Mouse (Mus musculus) lung, postnatal 14 days (tissue): ENCODE data around the gene Srprb.
"Not testable (repeated sequence)": the region's sequence is repeated elsewhere in the genome, so short reads cannot be mapped to it uniquely, and the experiment has no call there.

Experiments
- DNase-seq: peaks from one replicate; pipeline ENCODE4 v3.0.0; 2021

Srprb gene

DNA sequence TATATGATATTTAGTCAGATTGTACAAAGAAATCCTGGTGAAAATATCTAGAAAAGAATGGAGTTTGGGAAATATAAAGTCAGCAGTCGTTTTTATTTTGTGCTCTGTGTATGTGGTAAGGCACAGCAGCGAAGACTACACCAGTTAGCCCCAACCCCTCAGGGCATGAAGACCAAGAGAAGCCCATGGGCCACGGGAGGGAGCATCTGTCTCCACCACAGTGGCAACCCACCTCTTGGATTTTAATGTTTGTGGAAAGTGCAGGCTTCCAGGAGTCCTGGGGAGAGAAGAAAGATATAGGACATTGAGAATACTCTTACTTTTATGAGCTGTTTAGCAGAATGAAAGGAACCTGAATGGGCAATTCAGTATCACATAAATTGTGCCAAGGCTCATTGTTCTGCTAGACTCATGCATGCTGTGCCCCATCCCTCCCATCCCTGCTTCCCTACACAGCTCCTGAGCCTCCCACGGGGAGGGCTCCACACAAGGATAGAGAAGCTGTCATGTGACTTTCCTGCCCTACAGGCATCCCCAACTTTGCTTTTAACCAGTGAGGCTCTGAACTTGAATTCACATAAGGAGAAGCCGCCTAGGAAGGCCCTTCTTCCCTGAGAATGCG lies 7.0 kb upstream of the Srprb start:
- no peak for DNase-seq

DNA sequence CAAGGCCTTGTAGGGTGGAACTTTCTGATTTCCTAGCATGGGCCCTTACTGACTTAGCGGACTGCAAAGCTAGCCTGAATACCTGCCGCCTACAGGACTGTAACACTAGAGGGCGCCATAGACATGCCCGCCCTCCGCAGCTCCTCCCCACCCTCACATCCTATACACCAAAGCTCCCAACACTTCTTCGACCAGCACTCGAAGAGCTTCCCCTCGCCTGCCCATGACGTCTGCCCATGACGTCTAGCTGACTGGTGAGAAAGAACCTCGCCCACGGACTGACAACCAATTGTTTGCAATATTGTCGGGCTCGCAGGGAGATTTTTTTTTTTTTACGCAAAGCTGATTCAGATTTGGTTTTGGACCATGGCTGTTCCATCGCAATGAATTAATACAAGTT lies 5.9 kb upstream of the Srprb start:
- DNase-seq = peak; percentile 73

DNA sequence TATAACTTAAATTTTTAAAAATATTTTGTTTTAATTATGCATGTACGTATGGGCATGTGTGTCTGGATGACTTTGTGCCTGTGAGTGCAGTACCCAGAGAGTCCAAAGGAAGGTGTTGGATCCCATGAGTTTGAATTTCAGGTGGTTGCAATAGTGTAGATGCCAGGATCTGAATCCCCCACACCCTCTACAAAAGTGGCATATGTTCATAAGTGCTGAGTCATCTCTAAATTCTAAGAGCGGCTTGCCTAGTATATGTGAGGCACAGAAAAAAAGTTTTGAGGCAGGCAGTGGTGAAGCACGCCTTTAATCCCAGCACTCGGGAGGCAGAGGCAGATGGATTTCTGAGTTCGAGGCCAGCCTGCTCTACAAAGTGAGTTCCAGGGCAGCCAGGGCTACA lies 3.8 kb upstream of the Srprb start:
- DNase-seq = no peak

GRCm38 (mm10) chr9:103188416-103188815 lies 13.5 kb downstream of the Srprb start:
- DNase-seq = no peak

DNA sequence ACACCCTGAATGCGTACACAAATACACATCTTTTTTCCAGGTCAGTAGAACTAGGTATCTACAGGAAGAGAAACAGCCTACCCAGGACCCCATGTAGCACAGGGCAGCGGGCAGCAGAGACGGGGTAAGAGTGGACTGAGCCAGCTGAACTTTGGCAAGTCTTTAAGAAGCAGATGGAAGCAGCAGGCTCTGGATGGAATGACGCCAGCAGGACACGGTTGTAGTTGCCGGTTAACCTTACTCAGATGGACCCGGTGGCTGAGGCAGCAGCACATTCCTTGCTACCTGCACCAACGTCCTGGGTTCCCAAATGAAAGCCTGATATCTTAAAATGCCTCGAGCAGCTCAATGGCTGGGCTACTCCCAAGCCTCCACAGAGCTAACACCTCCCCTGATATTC lies 15.2 kb downstream of the Srprb start:
- peak; percentile 47 for DNase-seq

- peak; percentile 44 for DNase-seq
Measured at GRCm38 (mm10) chr9:103185946-103186345, 16.0 kb downstream of the Srprb start.

- DNase-seq = no peak
Measured at GRCm38 (mm10) chr9:103184855-103185254, 17.1 kb downstream of the Srprb start.

- no peak for DNase-seq
Measured at GRCm38 (mm10) chr9:103181886-103182285, 20.1 kb downstream of the Srprb start.

GRCm38 (mm10) chr9:103180807-103181565 lies 21.0 kb downstream of the Srprb start:
- peak; percentile 83 for DNase-seq

DNA sequence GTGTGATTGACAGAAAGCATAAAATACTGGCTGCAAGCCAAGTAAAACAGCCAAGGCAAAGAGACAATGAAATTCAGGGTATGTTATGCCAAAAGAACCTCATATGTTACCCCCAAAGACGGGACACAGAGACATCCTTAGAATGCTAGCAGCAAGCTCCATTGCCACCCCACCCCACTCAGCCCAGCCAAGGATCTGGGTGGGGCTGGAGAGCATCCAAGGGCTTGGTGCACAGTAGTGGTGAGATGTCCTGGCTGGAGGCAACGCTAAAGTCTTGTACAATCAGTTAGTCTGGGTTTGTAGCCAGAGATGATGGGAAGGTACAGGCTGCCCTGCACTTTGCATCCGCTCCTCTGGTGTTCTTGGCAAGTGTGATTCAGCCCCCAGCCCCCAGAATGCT lies 21.6 kb downstream of the Srprb start:
- DNase-seq = peak; percentile 76

DNA sequence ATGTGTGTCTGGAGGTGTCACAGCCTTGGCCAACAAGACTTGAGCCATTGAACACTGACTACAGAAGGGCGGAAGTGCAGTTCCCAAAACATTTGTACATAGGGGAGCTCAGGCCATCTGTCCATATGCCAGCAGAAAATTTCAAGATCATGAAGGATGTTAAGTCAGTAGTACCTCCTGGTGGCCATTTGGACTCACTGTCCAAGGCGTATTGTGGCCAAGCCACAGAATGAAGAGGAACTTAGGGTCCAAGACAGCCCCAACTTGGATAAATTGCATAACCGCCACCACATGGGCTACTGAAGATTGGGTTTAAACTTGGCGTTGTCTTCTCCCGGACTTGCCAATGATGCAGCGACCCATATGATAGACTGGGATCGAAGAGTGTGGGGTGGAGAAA lies 26.2 kb downstream of the Srprb start:
- DNase-seq = no peak

- DNase-seq = peak; percentile 62
Measured at GRCm38 (mm10) chr9:103174771-103175519, 27.0 kb downstream of the Srprb start.

DNA sequence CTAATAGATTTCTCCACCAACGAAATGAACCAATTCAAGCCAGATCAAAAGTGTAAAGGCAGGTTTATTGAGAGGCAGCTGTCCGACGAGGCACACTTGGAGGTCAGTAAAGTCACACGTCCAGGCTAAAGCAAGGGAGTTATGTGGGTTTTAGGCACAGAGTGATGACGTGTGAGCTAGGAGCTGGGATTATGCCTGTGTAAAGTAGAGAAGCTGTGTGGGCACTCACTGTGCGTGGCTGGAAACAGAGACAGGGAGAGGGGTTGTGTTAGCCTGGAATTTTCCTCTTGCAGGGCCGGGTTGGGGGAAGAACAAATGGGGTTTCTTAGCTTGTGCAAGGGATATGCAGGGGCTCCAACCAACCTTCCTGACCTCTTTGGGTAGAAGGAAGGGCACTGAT lies 33.2 kb downstream of the Srprb start:
- DNase-seq = no peak

- DNase-seq = peak; percentile 32
Measured at GRCm38 (mm10) chr9:103168046-103168445, 33.9 kb downstream of the Srprb start.

GRCm38 (mm10) chr9:103163806-103164205 lies 38.1 kb downstream of the Srprb start:
- no peak for DNase-seq

GRCm38 (mm10) chr9:103155158-103155557 lies 46.8 kb downstream of the Srprb start:
- not testable (repeated sequence) for DNase-seq

DNA sequence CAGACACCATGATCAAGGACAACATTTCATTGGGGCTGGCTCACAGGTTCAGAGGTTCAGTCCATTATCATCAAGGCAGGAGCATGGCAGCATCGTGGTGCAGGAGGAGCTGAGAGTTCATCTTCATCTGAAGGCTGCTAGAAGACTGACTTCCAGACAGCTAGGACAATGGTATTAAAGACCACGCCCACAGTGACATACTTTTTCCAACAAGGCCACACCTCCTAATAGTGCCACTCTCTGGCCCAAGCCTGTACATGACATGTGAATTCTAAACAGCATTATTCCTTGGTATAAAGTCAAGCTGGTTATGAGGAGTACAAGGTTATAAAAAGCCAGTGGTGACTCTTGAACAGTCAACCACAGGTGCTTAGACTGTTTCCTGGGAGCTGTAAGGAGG lies 47.4 kb downstream of the Srprb start:
- no peak for DNase-seq

DNA sequence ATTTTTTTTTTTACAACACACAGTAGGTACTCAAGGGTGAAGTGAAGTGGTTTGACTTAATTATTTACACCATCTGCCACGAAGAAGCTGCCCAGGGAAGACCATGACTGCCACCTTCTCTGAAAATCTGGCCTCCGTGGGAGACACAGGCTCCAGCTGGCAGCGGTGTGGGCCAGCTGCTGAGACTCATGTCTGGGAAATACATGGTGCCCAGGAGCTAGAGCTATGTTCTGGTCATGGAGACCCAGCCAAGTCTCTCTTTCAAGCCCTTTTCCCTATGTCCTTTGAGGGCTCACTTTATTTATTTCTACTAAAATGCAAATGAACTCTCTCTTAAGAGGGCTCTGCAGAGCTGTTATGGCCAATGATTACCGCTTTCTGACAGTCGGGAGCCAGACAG lies 48.7 kb downstream of the Srprb start:
- DNase-seq = no peak

DNA sequence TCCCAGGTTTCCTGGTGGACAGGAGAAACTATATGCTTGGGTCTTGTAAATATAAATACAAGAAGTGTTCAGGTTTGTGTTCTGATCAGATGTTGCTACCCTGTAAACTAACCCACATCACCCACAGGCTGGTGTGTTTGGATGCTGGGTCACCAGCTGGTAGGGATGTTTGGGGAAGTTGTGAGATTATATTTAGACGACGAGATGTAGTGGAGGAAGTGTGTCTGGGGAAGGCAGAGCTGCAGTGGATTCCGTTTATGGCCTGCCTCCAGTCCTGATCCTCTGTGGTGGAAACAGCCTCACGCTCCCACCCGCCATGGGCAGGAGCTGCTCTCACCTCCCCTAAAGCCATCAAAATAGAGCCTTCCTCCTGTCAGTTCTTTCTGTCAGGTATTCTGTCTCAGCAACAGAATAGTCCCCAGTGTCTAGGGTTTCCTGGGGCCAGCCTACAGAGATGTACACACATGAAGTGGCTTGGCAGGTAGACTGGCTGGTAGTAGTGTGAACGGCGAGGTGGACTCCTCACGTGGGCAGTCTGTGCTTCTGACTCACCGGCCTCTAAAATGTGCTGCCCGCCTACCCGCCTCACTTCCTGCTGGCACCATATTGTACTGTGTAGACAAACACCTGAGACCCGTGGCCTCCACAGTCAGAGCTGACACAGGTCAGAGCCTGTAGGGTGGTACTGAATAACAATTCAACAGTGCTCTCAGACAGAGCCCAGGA lies 52.7 kb downstream of the Srprb start:
- no peak for DNase-seq

GRCm38 (mm10) chr9:103147103-103147502 lies 54.8 kb downstream of the Srprb start:
- DNase-seq = no peak

DNA sequence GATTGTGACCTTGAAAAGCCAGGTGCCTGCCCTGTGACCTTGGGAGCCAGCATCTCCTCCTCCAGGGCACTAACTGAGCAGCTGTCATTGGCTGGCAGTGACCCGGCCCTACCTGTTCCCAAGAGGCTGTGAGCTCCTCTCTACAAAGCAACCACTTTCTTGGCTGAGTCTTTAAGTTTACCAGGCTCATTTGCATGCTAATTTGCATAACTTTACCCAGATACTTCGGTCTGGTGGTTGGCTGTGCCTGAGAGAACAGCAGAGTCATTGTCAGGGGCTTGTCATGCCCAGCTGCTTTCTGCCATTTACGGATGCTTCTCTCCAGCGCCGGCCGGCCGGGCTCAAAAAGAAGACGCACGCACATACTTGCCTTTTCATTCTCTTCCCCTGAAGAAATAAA lies 55.2 kb downstream of the Srprb start:
- peak; percentile 9 for DNase-seq

GRCm38 (mm10) chr9:103146257-103146656 lies 55.7 kb downstream of the Srprb start:
- DNase-seq = no peak

DNA sequence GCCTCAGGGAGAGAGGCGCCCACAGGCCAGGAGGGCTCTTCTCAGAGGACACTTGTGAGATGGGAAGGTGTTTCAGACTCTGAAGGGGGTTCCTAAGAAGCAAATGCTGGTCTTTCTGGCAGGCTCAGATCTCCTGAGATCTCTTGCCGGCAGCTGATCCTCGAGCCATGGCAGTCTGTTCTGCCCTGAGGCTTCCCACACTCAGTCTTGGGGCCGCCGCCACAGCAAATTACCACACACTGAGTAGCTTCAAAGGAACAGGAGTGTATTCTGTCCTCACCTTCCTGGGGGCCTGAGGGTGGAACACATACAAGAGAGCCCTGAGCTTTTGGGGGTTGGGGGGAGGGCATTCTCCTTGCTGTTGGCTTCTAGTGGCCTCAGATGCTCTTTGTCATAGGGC lies 56.6 kb downstream of the Srprb start:
- DNase-seq = no peak
